Mouse (Mus musculus) testis, postnatal 10 days (tissue): ENCODE measurements around the gene Armc9.

Experiments used
- DNase-seq: peaks from one replicate; pipeline ENCODE4 v3.0.0; 2021; ENCODE audit warnings: low spot score

The Armc9 gene

GRCm38 (mm10) chr1:86225195-86225594 lies 70.6 kb downstream of the Armc9 start:
- no peak for DNase-seq

- DNase-seq = no peak
Observed at GRCm38 (mm10) chr1:86228653-86229052, 74.1 kb downstream of the Armc9 start.

- no peak for DNase-seq
Observed at GRCm38 (mm10) chr1:86229184-86229829, 74.7 kb downstream of the Armc9 start.

- no peak for DNase-seq
Observed at GRCm38 (mm10) chr1:86232631-86233030, 78.1 kb downstream of the Armc9 start.

- no peak for DNase-seq
Observed at GRCm38 (mm10) chr1:86233808-86234207, 79.2 kb downstream of the Armc9 start.

- no peak for DNase-seq
Observed at GRCm38 (mm10) chr1:86235118-86235517, 80.5 kb downstream of the Armc9 start.

GRCm38 (mm10) chr1:86236442-86236841 lies 81.9 kb downstream of the Armc9 start:
- no peak for DNase-seq

- no peak for DNase-seq
Observed at GRCm38 (mm10) chr1:86239010-86239409, 84.4 kb downstream of the Armc9 start.

GRCm38 (mm10) chr1:86239871-86240270 lies 85.3 kb downstream of the Armc9 start:
- no peak for DNase-seq

GRCm38 (mm10) chr1:86240959-86241358 lies 86.4 kb downstream of the Armc9 start:
- DNase-seq = no peak

GRCm38 (mm10) chr1:86243490-86243889 lies 88.9 kb downstream of the Armc9 start:
- no peak for DNase-seq

- DNase-seq = no peak
Observed at GRCm38 (mm10) chr1:86245301-86246085, 90.9 kb downstream of the Armc9 start.

GRCm38 (mm10) chr1:86253410-86253809 lies 98.8 kb downstream of the Armc9 start:
- no peak for DNase-seq

GRCm38 (mm10) chr1:86256311-86256710 lies 101.7 kb downstream of the Armc9 start:
- DNase-seq = no peak

GRCm38 (mm10) chr1:86257228-86257627 lies 102.6 kb downstream of the Armc9 start:
- no peak for DNase-seq

GRCm38 (mm10) chr1:86258171-86258824 lies 103.7 kb downstream of the Armc9 start:
- DNase-seq = no peak

- DNase-seq = no peak
Observed at GRCm38 (mm10) chr1:86263564-86264339, 109.2 kb downstream of the Armc9 start.

GRCm38 (mm10) chr1:86265060-86265459 lies 110.5 kb downstream of the Armc9 start:
- DNase-seq = no peak

GRCm38 (mm10) chr1:86268492-86269189 lies 114.1 kb downstream of the Armc9 start:
- DNase-seq = no peak

GRCm38 (mm10) chr1:86269190-86269508 lies 114.6 kb downstream of the Armc9 start:
- DNase-seq = no peak

GRCm38 (mm10) chr1:86271707-86272106 lies 117.1 kb downstream of the Armc9 start:
- no peak for DNase-seq

- no peak for DNase-seq
Observed at GRCm38 (mm10) chr1:86277055-86277454, 122.5 kb downstream of the Armc9 start.
